Comparison of ENCODE assay signal across 21 mouse cellular contexts in genomic region chr12:35736427-35736826, GRCm38 (mm10).
DNase-seq lines count a peak whose midpoint lies in the region; ATAC-seq and TF ChIP-seq lines count a peak whose summit lies in the region.
"Had no signal": no experiment of that assay in that cellular context is flagged by ENCODE, and none has a peak within 500 bp of the region (broad histone marks: within the 10 kb centered on the region; RNA-seq: fewer than 3 reads in every experiment).

No protein-coding gene starts in this region.

- H3K27ac ChIP-seq in kidney, adult 2 months (ENCODE audit: insufficient read depth, low read depth, low read length) = no peak overlapping the region
- no peak overlapping the region for H3K27ac ChIP-seq in midbrain, embryonic 16.5 days (ENCODE audit: low read length)
- H3K27ac ChIP-seq in midbrain, embryonic 11.5 days (ENCODE audit: low read depth, low read length) = no peak overlapping the region
- peak overlapping the region; percentile 40 for H3K27ac ChIP-seq in embryonic fibroblast, embryonic 13.5 days (ENCODE audit: insufficient read depth, low read length)
- H3K27ac ChIP-seq: embryonic facial prominence, embryonic 13.5 days; liver, embryonic 12.5 days; stomach, embryonic 15.5 days had no signal

- peak; percentile 58 for DNase-seq in kidney, adult 2 months
- DNase-seq in kidney, postnatal 25 days = no peak
- DNase-seq in midbrain, embryonic 11.5 days (ENCODE audit: low spot score, missing footprints) = no peak
- no peak for DNase-seq in testis, postnatal 14 days (ENCODE audit: low spot score)
- no peak for DNase-seq in ovary, adult 18-20 months (ENCODE audit: low spot score)
- DNase-seq: adrenal gland, postnatal 36 days; cerebellum, postnatal 36 days; gastrocnemius, postnatal 25 days; kidney, postnatal 10 days; layer of hippocampus, postnatal 36 days; left cerebral cortex, postnatal 4 days had no signal

- H3K4me3 ChIP-seq in kidney, adult 2 months (ENCODE audit: insufficient read depth, low read depth, low read length) = no peak overlapping the region
- H3K4me3 ChIP-seq in midbrain, embryonic 16.5 days (ENCODE audit: low read depth, low read length) = no peak overlapping the region
- H3K4me3 ChIP-seq in midbrain, embryonic 11.5 days (ENCODE audit: low read depth, low read length) = no peak overlapping the region
- H3K4me3 ChIP-seq in embryonic fibroblast, embryonic 13.5 days (ENCODE audit: insufficient read depth, low read length) = no peak overlapping the region
- H3K4me3 ChIP-seq: embryonic facial prominence, embryonic 13.5 days; liver, embryonic 12.5 days; megakaryocyte, embryonic 14.5 days; stomach, embryonic 15.5 days had no signal

- H3K9ac ChIP-seq in midbrain, embryonic 16.5 days (ENCODE audit: low read depth, low read length) = no peak overlapping the region
- H3K9ac ChIP-seq in midbrain, embryonic 11.5 days (ENCODE audit: low read length) = no peak overlapping the region
- H3K9ac ChIP-seq: embryonic facial prominence, embryonic 13.5 days; liver, embryonic 12.5 days; stomach, embryonic 15.5 days had no signal

- no peaks in the 10 kb centered on the region for H3K9me3 ChIP-seq in midbrain, embryonic 16.5 days (replicated peaks; ENCODE audit: control insufficient read depth, low read length, poor library complexity, severe bottlenecking)
- no peaks in the 10 kb centered on the region for H3K9me3 ChIP-seq in midbrain, embryonic 11.5 days (ENCODE audit: control insufficient read depth, low read length)
- H3K9me3 ChIP-seq: embryonic facial prominence, embryonic 13.5 days; liver, embryonic 12.5 days; megakaryocyte, embryonic 14.5 days; stomach, embryonic 15.5 days had no signal

- H3K36me3 ChIP-seq in kidney, adult 2 months (ENCODE audit: control insufficient read depth, insufficient read depth, low read length) = no peaks in the 10 kb centered on the region
- H3K36me3 ChIP-seq in midbrain, embryonic 16.5 days (ENCODE audit: control insufficient read depth, insufficient read depth, low read length) = no peaks in the 10 kb centered on the region
- no peaks in the 10 kb centered on the region for H3K36me3 ChIP-seq in midbrain, embryonic 11.5 days (ENCODE audit: control insufficient read depth, insufficient read depth, low read length)
- H3K36me3 ChIP-seq: embryonic facial prominence, embryonic 13.5 days; liver, embryonic 12.5 days; stomach, embryonic 15.5 days had no signal

- no peak for TF ChIP-seq POLR2A in kidney, adult 2 months (IDR thresholded peaks at IDR 0.05; ENCODE audit: low read depth, low read length)
- no peak for TF ChIP-seq POLR2A in embryonic fibroblast, embryonic 13.5 days (IDR thresholded peaks at IDR 0.05; ENCODE audit: low read depth, low read length)

- H3K4me2 ChIP-seq in midbrain, embryonic 16.5 days (ENCODE audit: low read length) = no peak overlapping the region
- no peak overlapping the region for H3K4me2 ChIP-seq in midbrain, embryonic 11.5 days
- H3K4me2 ChIP-seq: embryonic facial prominence, embryonic 13.5 days; liver, embryonic 12.5 days; stomach, embryonic 15.5 days had no signal

- ATAC-seq in midbrain, embryonic 16.5 days = 0 out of 2 replicates have a peak, but pooled peaks have one; percentile 14
- no peak for ATAC-seq in midbrain, embryonic 11.5 days (ENCODE audit: low FRiP score)
- ATAC-seq in monocyte, adult 5-6 weeks (replicated peaks; ENCODE audit: insufficient number of reproducible peaks, low FRiP score, low TSS enrichment, poor library complexity, severe bottlenecking) = no peak
- ATAC-seq: forebrain, embryonic 16.5 days; inflammation-experienced regulatory T-cells, adult 6 months; liver, embryonic 12.5 days; Patski had no signal

- no peaks in the 10 kb centered on the region for H3K27me3 ChIP-seq in kidney, adult 2 months (replicated peaks; ENCODE audit: control insufficient read depth, insufficient read depth, low read length)
- H3K27me3 ChIP-seq in midbrain, embryonic 16.5 days (ENCODE audit: control insufficient read depth, insufficient read depth, low read depth, low read length) = no peaks in the 10 kb centered on the region
- H3K27me3 ChIP-seq in midbrain, embryonic 11.5 days (ENCODE audit: control insufficient read depth, insufficient read depth, low read length) = no peaks in the 10 kb centered on the region
- H3K27me3 ChIP-seq: embryonic facial prominence, embryonic 13.5 days; liver, embryonic 12.5 days; megakaryocyte, embryonic 14.5 days; Patski; stomach, embryonic 15.5 days had no signal

- H3K4me1 ChIP-seq in kidney, adult 2 months (ENCODE audit: control insufficient read depth, insufficient read depth, low read length) = no peaks in the 10 kb centered on the region
- H3K4me1 ChIP-seq in midbrain, embryonic 16.5 days (ENCODE audit: control insufficient read depth, insufficient read depth, low read length) = no peaks in the 10 kb centered on the region
- H3K4me1 ChIP-seq in midbrain, embryonic 11.5 days (ENCODE audit: control insufficient read depth, insufficient read depth, low read length) = no peaks in the 10 kb centered on the region
- H3K4me1 ChIP-seq in embryonic fibroblast, embryonic 13.5 days (ENCODE audit: control insufficient read depth, insufficient read depth, low read length) = peaks cover 7% of the 10 kb centered on the region
- H3K4me1 ChIP-seq: liver, embryonic 12.5 days; stomach, embryonic 15.5 days had no signal

- no peak for TF ChIP-seq CTCF in kidney, adult 2 months (conservative IDR thresholded peaks at IDR 0.05; ENCODE audit: insufficient read depth, insufficient read length, low read depth, low read length)
- no peak for TF ChIP-seq CTCF in embryonic fibroblast, embryonic 13.5 days (IDR thresholded peaks at IDR 0.05; ENCODE audit: borderline replicate concordance, insufficient read depth, low read length)

- 47% methylated on average over 2 of the region's 2 CpGs for WGBS in kidney, adult 2 months
- WGBS in midbrain, embryonic 16.5 days = 50% methylated on average over 2 of the region's 2 CpGs
- 74% methylated on average over 2 of the region's 2 CpGs for WGBS in midbrain, embryonic 11.5 days
